Mouse (Mus musculus) bone marrow macrophage, adult 2 months (primary cell): ENCODE results near the gene Myo18a. TPM values are rescaled to one million over a fixed set of nuclear protein-coding genes. Genes with fewer than 3 reads are reported as not detected.

Experiments
- H3K27ac ChIP-seq: 2 replicates; pipeline ENCODE4 v1.5.1; 2012; ENCODE audit warnings: low read depth, low read length; ENCODE audit not compliant: insufficient read depth
- H3K4me1 ChIP-seq: 2 replicates; pipeline ENCODE4 v1.6.1; 2012; ENCODE audit warnings: low read length; ENCODE audit not compliant: control insufficient read depth, insufficient read depth
- H3K4me3 ChIP-seq: 2 replicates; pipeline ENCODE4 v1.5.1; 2012; ENCODE audit warnings: mild to moderate bottlenecking, low read length, moderate library complexity; ENCODE audit not compliant: insufficient read depth
- CTCF ChIP-seq: IDR thresholded peaks from 2 replicates; pipeline ENCODE4 v1.5.1; 2012; ENCODE audit warnings: low read depth, mild to moderate bottlenecking, low read length, moderate library complexity
- POLR2A ChIP-seq: IDR thresholded peaks from 2 replicates; pipeline ENCODE4 v1.6.1; 2012; ENCODE audit warnings: mild to moderate bottlenecking, low read depth, low read length, borderline replicate concordance
- polyA plus RNA-seq: library from polyadenylated mRNA; stranded (reverse); fragments of >200 nt; gene quantifications from 2 replicates; pipeline ENCODE4 v1.2.4, GENCODE M21; 2012; ENCODE audit not compliant: missing spikeins, insufficient read depth, insufficient read length

The Myo18a gene
- polyA plus RNA-seq, 1 experiment: 41.3 TPM

- no peak overlapping the region for H3K4me3 ChIP-seq
Measured at GRCm38 (mm10) chr11:77848131-77848530, 85.1 kb downstream of the Myo18a start.

GRCm38 (mm10) chr11:77849151-77849550, 86.1 kb downstream of the Myo18a start:
- TF ChIP-seq CTCF (no peak), POLR2A (no peak)
- no peak overlapping the region for H3K4me3 ChIP-seq
- H3K27ac ChIP-seq: no peak overlapping the region
- H3K4me1 ChIP-seq: no peaks in the 10 kb centered on the region

More at GRCm38 (mm10) chr11:77848131-77848530, 85.1 kb downstream of the Myo18a start:
- H3K4me1 ChIP-seq: no peaks in the 10 kb centered on the region
- TF ChIP-seq POLR2A (no peak), CTCF (no peak)
- no peak overlapping the region for H3K27ac ChIP-seq

- H3K27ac ChIP-seq: no peak overlapping the region
- no peaks in the 10 kb centered on the region for H3K4me1 ChIP-seq
- TF ChIP-seq POLR2A (no peak), CTCF (no peak)
- no peak overlapping the region for H3K4me3 ChIP-seq
Measured at GRCm38 (mm10) chr11:77850401-77851244, 87.6 kb downstream of the Myo18a start.

GRCm38 (mm10) chr11:77851483-77852010, 88.5 kb downstream of the Myo18a start:
- Histone ChIP-seq H3K4me3 (no peak overlapping the region), H3K27ac (no peak overlapping the region), H3K4me1 (no peaks in the 10 kb centered on the region)
- TF ChIP-seq POLR2A: no peak
- no peak for TF ChIP-seq CTCF

GRCm38 (mm10) chr11:77852195-77852594, 89.1 kb downstream of the Myo18a start:
- Histone ChIP-seq H3K27ac (no peak overlapping the region), H3K4me3 (no peak overlapping the region), H3K4me1 (no peaks in the 10 kb centered on the region)
- TF ChIP-seq POLR2A: no peak

- Histone ChIP-seq H3K4me3 (no peak overlapping the region), H3K27ac (no peak overlapping the region), H3K4me1 (no peaks in the 10 kb centered on the region)
- TF ChIP-seq CTCF (no peak), POLR2A (no peak)
Measured at GRCm38 (mm10) chr11:77852941-77853668, 90.1 kb downstream of the Myo18a start.

GRCm38 (mm10) chr11:77854641-77855040, 91.6 kb downstream of the Myo18a start:
- TF ChIP-seq POLR2A (no peak), CTCF (no peak)
- H3K4me3 ChIP-seq: no peak overlapping the region
- no peak overlapping the region for H3K27ac ChIP-seq
- no peaks in the 10 kb centered on the region for H3K4me1 ChIP-seq

GRCm38 (mm10) chr11:77855396-77855795, 92.3 kb downstream of the Myo18a start:
- Histone ChIP-seq H3K4me3 (no peak overlapping the region), H3K27ac (no peak overlapping the region), H3K4me1 (no peaks in the 10 kb centered on the region)
- TF ChIP-seq CTCF (no peak), POLR2A (no peak)

GRCm38 (mm10) chr11:77857089-77857488, 94.0 kb downstream of the Myo18a start:
- H3K27ac ChIP-seq: no peak overlapping the region
- no peak overlapping the region for H3K4me3 ChIP-seq
- H3K4me1 ChIP-seq: peaks cover 2% of the 10 kb centered on the region; the same call in 1 of the 2 replicates
- TF ChIP-seq POLR2A (no peak), CTCF (no peak)

GRCm38 (mm10) chr11:77858589-77858988, 95.5 kb downstream of the Myo18a start:
- Histone ChIP-seq H3K4me3 (no peak overlapping the region), H3K4me1 (peaks cover 2% of the 10 kb centered on the region; the same call in 1 of the 2 replicates), H3K27ac (no peak overlapping the region)
- no peak for TF ChIP-seq POLR2A
- no peak for TF ChIP-seq CTCF
